Mouse (Mus musculus): ENCODE measurements around the gene Lyst. TPM values are rescaled to one million over a fixed set of nuclear protein-coding genes. Genes with fewer than 3 reads are reported as not detected.

Gene Lyst
- polyA plus RNA-seq, 1 experiment from 2014 or later, result 10.0 TPM

DNA sequence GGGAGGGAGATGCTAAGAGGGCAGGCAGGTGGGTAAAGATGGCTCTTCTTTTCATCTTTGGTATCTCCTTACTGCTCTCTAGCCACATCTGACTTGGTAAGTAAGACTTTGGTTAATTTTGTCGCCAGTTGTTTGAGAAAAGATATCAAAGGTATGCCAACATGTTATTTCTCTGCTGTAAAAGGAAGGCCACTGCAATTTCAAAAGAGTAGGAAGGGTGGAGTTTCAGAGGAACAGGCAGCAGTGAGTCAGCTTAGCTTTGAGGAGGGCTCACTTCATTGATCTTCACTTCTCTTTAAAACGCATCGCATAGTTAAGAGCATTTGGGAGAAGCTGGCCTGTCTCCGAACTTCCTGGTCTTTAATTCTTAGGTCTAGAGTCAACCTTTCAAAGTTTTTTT is 8.2 kb upstream of the Lyst start:
- Histone ChIP-seq H3K9me3 (ENCODE audit: control insufficient read depth, low read depth, low read length) (no peaks in the 10 kb centered on the region), H3K4me3 (ENCODE audit: low read depth, low read length) (no peak overlapping the region), H3K4me2 (replicated peaks; ENCODE audit: low read depth, low read length) (no peak overlapping the region), H3K36me3 (ENCODE audit: control insufficient read depth, insufficient read depth, low read length) (no peaks in the 10 kb centered on the region), H3K27ac (ENCODE audit: low read length) (no peak overlapping the region), H3K9ac (replicated peaks; ENCODE audit: low read depth, low read length) (no peak overlapping the region), H3K27me3 (ENCODE audit: control insufficient read depth, insufficient read depth, low read length) (no peaks in the 10 kb centered on the region), H3K4me1 (ENCODE audit: control insufficient read depth, insufficient read depth, low read length) (no peaks in the 10 kb centered on the region)
- 66% methylated on average over 4 of the region's 4 CpGs for WGBS
- no peak for ATAC-seq (ENCODE audit: insufficient number of reproducible peaks, insufficient read depth, low FRiP score, low read depth)

DNA sequence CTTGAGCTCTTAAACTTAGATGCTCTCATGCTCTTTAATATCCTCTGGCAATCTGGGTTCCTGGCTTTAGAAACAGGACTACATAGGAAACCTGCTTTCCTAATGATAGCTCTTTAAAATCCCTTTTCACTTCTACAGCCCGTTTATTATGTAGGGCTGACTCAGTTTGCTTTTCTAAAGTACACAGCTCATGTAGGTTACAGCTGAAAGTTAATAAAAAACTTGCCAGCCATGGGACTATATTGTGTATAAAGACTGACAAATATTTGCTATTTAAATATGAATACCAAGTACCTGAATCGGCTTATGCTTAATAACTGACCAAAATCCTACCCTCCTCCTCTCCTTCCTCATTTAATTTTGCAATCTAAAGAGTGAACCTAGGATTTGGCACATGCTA is 6.7 kb upstream of the Lyst start:
- peak; percentile 74 for ATAC-seq (ENCODE audit: insufficient number of reproducible peaks, insufficient read depth, low FRiP score, low read depth)
- Histone ChIP-seq H3K36me3 (ENCODE audit: control insufficient read depth, insufficient read depth, low read length) (no peaks in the 10 kb centered on the region), H3K4me1 (ENCODE audit: control insufficient read depth, insufficient read depth, low read length) (no peaks in the 10 kb centered on the region), H3K9me3 (ENCODE audit: control insufficient read depth, low read depth, low read length) (no peaks in the 10 kb centered on the region), H3K4me2 (replicated peaks; ENCODE audit: low read depth, low read length) (no peak overlapping the region), H3K9ac (replicated peaks; ENCODE audit: low read depth, low read length) (no peak overlapping the region), H3K27ac (ENCODE audit: low read length) (peak overlapping the region; percentile 41; the same call in 1 of the 2 replicates), H3K27me3 (ENCODE audit: control insufficient read depth, insufficient read depth, low read length) (no peaks in the 10 kb centered on the region), H3K4me3 (ENCODE audit: low read depth, low read length) (no peak overlapping the region)
- WGBS, result 57% methylated on average over 2 of the region's 2 CpGs

DNA sequence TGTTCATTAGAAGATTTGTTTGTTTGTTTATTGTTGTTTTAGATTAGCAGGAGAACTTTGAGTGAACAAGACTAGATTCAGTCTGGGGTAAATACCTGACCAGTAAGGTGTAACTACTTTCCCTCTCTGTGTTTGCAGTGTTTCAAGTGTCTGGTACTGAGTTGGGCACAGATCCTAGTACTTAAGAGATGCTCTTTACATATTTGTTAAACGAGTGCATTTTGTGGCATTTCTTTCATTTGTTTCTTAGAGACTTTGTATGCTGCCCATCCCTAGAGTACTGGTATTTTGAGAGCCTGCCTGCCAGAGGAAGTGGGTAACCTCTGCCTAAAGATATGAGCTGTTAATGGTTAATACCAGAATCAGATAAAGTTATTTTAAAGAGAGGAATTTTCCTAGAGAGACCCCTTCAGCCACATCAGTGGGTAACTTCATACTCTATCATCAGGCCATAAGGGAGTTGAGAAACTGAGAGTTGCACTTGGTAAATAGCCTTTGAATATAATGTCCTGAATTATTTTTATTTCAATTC is 2.5 kb upstream of the Lyst start:
- Histone ChIP-seq H3K36me3 (ENCODE audit: control insufficient read depth, insufficient read depth, low read length) (no peaks in the 10 kb centered on the region), H3K4me3 (ENCODE audit: low read depth, low read length) (no peak overlapping the region), H3K27me3 (ENCODE audit: control insufficient read depth, insufficient read depth, low read length) (no peaks in the 10 kb centered on the region), H3K9ac (replicated peaks; ENCODE audit: low read depth, low read length) (no peak overlapping the region), H3K4me1 (ENCODE audit: control insufficient read depth, insufficient read depth, low read length) (no peaks in the 10 kb centered on the region), H3K27ac (ENCODE audit: low read length) (no peak overlapping the region), H3K9me3 (ENCODE audit: control insufficient read depth, low read depth, low read length) (no peaks in the 10 kb centered on the region), H3K4me2 (replicated peaks; ENCODE audit: low read depth, low read length) (no peak overlapping the region)
- WGBS, result 67% methylated on average over 1 of the region's 1 CpGs
- no peak for ATAC-seq (ENCODE audit: insufficient number of reproducible peaks, insufficient read depth, low FRiP score, low read depth)

DNA sequence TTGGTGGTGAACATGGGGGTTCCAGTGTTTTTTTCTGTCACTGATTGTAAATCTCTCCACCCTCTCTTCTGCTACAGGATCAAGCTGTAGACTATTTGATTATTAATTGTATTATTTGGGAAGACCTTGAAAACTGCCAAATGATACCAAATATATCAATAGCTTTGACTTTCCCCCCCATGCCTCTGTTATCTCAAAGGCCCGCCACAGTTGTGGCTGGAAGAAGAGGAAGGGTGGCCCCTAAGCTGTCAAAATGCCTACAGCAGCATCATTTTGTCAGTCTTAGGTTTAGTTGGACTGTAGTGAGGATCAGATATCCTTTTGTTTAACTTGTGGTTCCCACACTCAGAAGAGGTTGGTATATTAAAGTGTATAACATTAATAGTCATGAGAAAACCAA is 1.7 kb upstream of the Lyst start:
- H3K27ac ChIP-seq (ENCODE audit: low read length), result no peak overlapping the region
- H3K9ac ChIP-seq (replicated peaks; ENCODE audit: low read depth, low read length), result no peak overlapping the region
- no peak overlapping the region for H3K4me3 ChIP-seq (ENCODE audit: low read depth, low read length)

DNA sequence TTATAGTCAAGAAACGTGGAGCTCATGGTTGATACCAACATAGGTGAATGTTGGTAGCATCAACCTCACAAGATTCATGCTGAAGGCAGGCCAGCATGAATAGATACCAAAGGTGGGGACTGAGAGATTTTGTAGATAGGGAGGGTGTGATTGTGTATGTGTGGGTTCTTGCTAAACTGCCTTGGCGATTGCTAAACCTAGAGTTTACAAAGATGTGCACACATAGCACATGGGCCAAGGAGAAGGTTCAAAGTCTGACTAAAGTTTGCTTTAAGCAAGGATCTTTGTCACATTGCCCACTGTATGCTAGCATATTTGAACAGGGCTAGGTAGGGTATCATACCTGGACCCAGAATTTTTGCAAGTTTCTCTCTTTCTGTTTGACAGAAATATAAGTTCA is 1.2 kb upstream of the Lyst start:
- no peak overlapping the region for H3K9ac ChIP-seq (replicated peaks; ENCODE audit: low read depth, low read length)
- no peak for ATAC-seq (ENCODE audit: insufficient number of reproducible peaks, insufficient read depth, low FRiP score, low read depth)
- no peaks in the 10 kb centered on the region for H3K36me3 ChIP-seq (ENCODE audit: control insufficient read depth, insufficient read depth, low read length)
- H3K27me3 ChIP-seq (ENCODE audit: control insufficient read depth, insufficient read depth, low read length), result no peaks in the 10 kb centered on the region
- no peak overlapping the region for H3K4me2 ChIP-seq (replicated peaks; ENCODE audit: low read depth, low read length)
- no peak overlapping the region for H3K4me3 ChIP-seq (ENCODE audit: low read depth, low read length)
- H3K4me1 ChIP-seq (ENCODE audit: control insufficient read depth, insufficient read depth, low read length), result no peaks in the 10 kb centered on the region
- H3K27ac ChIP-seq (ENCODE audit: low read length), result no peak overlapping the region
- H3K9me3 ChIP-seq (ENCODE audit: control insufficient read depth, low read depth, low read length), result no peaks in the 10 kb centered on the region
- 92% methylated on average over 2 of the region's 2 CpGs for WGBS

More for the DNA sequence above, 1.7 kb upstream of the Lyst start:
- WGBS, result 72% methylated on average over 1 of the region's 1 CpGs
- Histone ChIP-seq H3K9me3 (ENCODE audit: control insufficient read depth, low read depth, low read length) (no peaks in the 10 kb centered on the region), H3K4me1 (ENCODE audit: control insufficient read depth, insufficient read depth, low read length) (no peaks in the 10 kb centered on the region), H3K4me2 (replicated peaks; ENCODE audit: low read depth, low read length) (no peak overlapping the region), H3K27me3 (ENCODE audit: control insufficient read depth, insufficient read depth, low read length) (no peaks in the 10 kb centered on the region), H3K36me3 (ENCODE audit: control insufficient read depth, insufficient read depth, low read length) (no peaks in the 10 kb centered on the region)
- ATAC-seq (ENCODE audit: insufficient number of reproducible peaks, insufficient read depth, low FRiP score, low read depth), result no peak

DNA sequence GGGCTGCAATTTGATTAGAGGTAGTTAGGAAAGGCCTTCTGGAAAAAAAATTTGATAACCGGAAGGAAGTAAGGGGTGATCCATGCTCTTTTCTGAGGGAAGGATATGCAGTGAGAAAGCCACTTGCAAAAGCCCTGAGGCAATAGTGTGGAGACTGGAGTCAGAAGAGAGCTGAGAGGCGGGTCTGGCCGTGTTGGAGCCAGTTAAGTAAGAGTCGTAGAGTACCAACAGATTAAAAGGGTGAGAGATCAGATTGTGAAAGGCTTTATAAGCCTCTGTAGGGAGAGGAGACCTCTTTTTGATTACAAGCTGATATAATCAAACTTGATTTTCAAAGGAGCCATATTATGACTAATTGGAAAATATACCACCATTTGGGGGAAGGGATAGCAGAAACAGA is 1.7 kb downstream of the Lyst start:
- 62% methylated on average over 4 of the region's 4 CpGs for WGBS

DNA sequence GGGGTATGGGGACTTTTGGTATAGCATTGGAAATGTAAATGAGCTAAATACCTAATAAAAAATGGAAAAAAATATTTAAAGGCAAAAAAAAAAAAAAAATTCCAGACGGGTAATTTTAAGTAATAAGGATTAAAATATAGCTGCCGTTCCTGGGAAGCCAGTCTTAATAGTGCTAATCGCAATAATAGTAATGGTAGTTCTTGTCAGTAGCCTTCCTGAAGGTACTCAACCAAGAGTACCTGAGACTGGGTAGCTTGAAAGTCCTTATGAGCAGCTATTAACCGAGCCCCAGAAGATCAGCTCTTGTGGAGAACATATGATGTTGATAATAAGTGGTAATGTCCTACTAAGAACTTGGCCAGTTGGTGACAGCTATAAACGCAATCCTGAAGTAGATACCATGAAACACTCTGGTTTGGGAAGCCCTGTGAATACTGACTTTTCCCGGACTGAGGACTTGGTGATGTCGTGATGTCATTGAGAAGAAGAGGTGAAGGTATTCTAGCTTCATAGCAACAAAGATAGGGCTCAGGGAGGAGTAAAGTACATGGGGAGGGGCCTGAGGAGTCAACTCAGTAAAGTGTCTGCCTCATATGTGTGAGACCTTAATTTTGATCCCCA is 6.3 kb downstream of the Lyst start:
- H3K4me2 ChIP-seq (replicated peaks; ENCODE audit: low read depth, low read length), result no peak overlapping the region
- ATAC-seq (ENCODE audit: insufficient number of reproducible peaks, insufficient read depth, low FRiP score, low read depth), result no peak
- no peak overlapping the region for H3K27ac ChIP-seq (ENCODE audit: low read length)
- no peaks in the 10 kb centered on the region for H3K4me1 ChIP-seq (ENCODE audit: control insufficient read depth, insufficient read depth, low read length)
- no peak overlapping the region for H3K9ac ChIP-seq (replicated peaks; ENCODE audit: low read depth, low read length)
- no peak overlapping the region for H3K4me3 ChIP-seq (ENCODE audit: low read depth, low read length)
- WGBS, result 93% methylated on average over 7 of the region's 7 CpGs
- H3K9me3 ChIP-seq (ENCODE audit: control insufficient read depth, low read depth, low read length), result no peaks in the 10 kb centered on the region
- H3K36me3 ChIP-seq (ENCODE audit: control insufficient read depth, insufficient read depth, low read length), result no peaks in the 10 kb centered on the region
- H3K27me3 ChIP-seq (ENCODE audit: control insufficient read depth, insufficient read depth, low read length), result no peaks in the 10 kb centered on the region

More for the DNA sequence above, 1.7 kb downstream of the Lyst start:
- H3K9ac ChIP-seq (replicated peaks; ENCODE audit: low read depth, low read length), result no peak overlapping the region
- H3K4me1 ChIP-seq (ENCODE audit: control insufficient read depth, insufficient read depth, low read length), result no peaks in the 10 kb centered on the region
- H3K27me3 ChIP-seq (ENCODE audit: control insufficient read depth, insufficient read depth, low read length), result no peaks in the 10 kb centered on the region
- H3K27ac ChIP-seq (ENCODE audit: low read length), result no peak overlapping the region
- no peak for ATAC-seq (ENCODE audit: insufficient number of reproducible peaks, insufficient read depth, low FRiP score, low read depth)
- no peaks in the 10 kb centered on the region for H3K36me3 ChIP-seq (ENCODE audit: control insufficient read depth, insufficient read depth, low read length)
- H3K4me3 ChIP-seq (ENCODE audit: low read depth, low read length), result no peak overlapping the region
- no peak overlapping the region; the same call in 1 of the 2 replicates for H3K4me2 ChIP-seq (replicated peaks; ENCODE audit: low read depth, low read length)
- H3K9me3 ChIP-seq (ENCODE audit: control insufficient read depth, low read depth, low read length), result no peaks in the 10 kb centered on the region

DNA sequence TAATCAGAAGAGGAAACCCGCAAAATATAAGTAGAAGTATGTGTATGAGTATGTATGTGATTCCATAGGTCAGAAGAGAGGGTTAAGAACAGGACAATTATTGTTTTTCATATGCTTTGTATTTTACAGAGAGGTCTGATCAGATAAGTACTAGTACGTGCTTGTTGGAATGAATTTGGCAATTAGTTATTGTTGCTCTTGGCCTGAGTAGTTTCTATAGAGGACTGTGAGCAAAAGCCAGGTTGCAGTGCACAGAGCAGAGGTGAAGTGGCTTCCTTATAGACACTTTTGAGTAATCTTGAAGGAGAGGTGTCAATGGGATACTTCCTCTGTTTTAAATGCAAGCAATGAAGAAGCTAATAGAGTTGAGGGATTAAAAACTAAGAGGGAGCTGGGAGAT is 7.7 kb downstream of the Lyst start:
- Histone ChIP-seq H3K4me2 (replicated peaks; ENCODE audit: low read depth, low read length) (no peak overlapping the region), H3K27me3 (ENCODE audit: control insufficient read depth, insufficient read depth, low read length) (no peaks in the 10 kb centered on the region), H3K27ac (ENCODE audit: low read length) (no peak overlapping the region), H3K9ac (replicated peaks; ENCODE audit: low read depth, low read length) (no peak overlapping the region), H3K36me3 (ENCODE audit: control insufficient read depth, insufficient read depth, low read length) (no peaks in the 10 kb centered on the region), H3K4me3 (ENCODE audit: low read depth, low read length) (no peak overlapping the region), H3K9me3 (ENCODE audit: control insufficient read depth, low read depth, low read length) (no peaks in the 10 kb centered on the region), H3K4me1 (ENCODE audit: control insufficient read depth, insufficient read depth, low read length) (no peaks in the 10 kb centered on the region)
- WGBS, result 79% methylated on average over 2 of the region's 2 CpGs
- ATAC-seq (ENCODE audit: insufficient number of reproducible peaks, insufficient read depth, low FRiP score, low read depth), result no peak

DNA sequence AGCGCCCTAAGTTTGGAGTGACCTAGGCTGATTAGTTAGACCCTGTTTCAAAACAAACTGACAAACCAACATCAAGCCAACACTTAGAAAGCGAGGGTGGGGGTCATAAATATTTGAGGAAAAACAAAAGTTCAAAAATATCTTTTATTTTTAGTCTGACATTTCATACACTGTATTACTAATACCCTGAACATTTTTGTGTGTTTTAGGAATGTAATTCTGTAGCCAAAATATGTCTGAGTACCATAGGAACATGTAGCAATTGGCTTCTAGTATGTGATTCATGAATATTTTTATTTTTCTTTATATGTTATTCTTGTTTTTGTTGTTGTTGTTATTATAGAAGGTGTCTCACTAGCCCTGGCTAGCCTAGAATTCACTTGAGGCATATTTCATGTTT is 11.2 kb downstream of the Lyst start:
- Histone ChIP-seq H3K9me3 (ENCODE audit: control insufficient read depth, low read depth, low read length) (no peaks in the 10 kb centered on the region), H3K4me3 (ENCODE audit: low read depth, low read length) (no peak overlapping the region), H3K27me3 (ENCODE audit: control insufficient read depth, insufficient read depth, low read length) (no peaks in the 10 kb centered on the region), H3K4me2 (replicated peaks; ENCODE audit: low read depth, low read length) (no peak overlapping the region), H3K36me3 (ENCODE audit: control insufficient read depth, insufficient read depth, low read length) (no peaks in the 10 kb centered on the region), H3K27ac (ENCODE audit: low read length) (no peak overlapping the region), H3K9ac (replicated peaks; ENCODE audit: low read depth, low read length) (no peak overlapping the region), H3K4me1 (ENCODE audit: control insufficient read depth, insufficient read depth, low read length) (no peaks in the 10 kb centered on the region)
- WGBS, result 90% methylated on average over 2 of the region's 2 CpGs
- ATAC-seq (ENCODE audit: insufficient number of reproducible peaks, insufficient read depth, low FRiP score, low read depth), result no peak
